Mouse (Mus musculus) retina, embryonic 14.5 days (tissue): ENCODE measurements around the gene 1700021F05Rik.

Source experiments
- DNase-seq: peaks from one replicate; pipeline ENCODE4 v3.0.0-alpha.2; 2015; ENCODE audit warnings: low spot score

Gene 1700021F05Rik

DNA sequence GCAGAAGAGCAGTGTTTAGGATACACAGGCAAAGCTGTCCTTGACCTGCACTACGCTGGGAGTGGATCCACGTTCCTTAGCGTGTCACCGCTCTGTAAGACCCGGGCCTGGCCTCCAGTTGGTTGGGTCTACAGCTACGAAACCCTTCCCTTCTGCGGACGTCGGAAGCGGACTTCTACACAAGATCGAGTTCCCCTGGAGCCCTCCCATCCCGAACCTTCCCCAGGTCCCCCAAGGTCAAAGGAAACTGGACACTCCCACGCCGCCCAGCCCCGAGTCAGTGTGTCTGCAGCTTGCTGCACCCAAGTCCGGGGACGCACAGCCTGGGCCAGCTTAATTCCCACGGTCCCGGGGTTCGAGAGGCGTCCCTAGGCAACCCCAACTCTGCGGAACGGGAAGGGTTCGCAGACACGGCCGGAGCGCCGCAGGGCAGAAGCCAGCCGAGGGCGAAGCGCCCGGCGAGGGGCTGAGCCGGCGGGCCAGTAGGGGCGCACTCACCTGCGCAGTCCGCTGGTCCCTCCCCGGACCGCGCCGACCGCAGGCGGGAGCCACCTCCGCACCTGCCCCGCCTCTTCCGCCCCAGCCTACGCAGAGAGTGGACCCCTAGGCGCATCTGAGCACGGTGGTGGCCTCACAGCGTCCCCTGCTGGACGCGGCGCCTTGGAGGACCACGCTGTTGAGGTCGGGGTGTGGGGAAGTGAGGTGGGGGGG is at the start of gene 1700021F05Rik:
TSS of gene 1700021F05Rik (minus strand) at position 553 of the 711 bp plus-strand sequence.
- DNase-seq: peak; percentile 96

GRCm38 (mm10) chr10:43588470-43589177 is 47.8 kb upstream of the 1700021F05Rik start:
- no peak for DNase-seq

DNA sequence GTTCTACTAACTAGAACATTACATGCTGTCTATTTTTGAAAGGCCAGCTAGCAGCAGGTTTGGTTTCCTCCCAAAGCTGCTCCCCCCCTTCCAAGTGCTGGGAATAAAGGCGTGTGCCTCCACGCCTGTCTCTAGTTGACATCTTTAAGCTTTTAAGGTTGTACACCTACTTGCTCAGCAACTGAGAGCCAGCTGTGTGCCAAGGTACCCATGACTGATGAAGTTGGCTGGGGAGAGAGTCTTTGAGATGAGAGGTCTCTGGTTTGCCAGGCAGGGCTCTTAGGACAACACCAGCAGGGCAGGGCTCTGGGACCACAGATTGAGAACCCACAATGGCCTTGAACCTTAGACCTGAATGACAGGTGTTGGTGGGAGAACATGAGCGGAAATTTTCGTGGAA is 43.7 kb upstream of the 1700021F05Rik start:
- DNase-seq: no peak

GRCm38 (mm10) chr10:43581260-43581659 is 40.5 kb upstream of the 1700021F05Rik start:
- DNase-seq: no peak

DNA sequence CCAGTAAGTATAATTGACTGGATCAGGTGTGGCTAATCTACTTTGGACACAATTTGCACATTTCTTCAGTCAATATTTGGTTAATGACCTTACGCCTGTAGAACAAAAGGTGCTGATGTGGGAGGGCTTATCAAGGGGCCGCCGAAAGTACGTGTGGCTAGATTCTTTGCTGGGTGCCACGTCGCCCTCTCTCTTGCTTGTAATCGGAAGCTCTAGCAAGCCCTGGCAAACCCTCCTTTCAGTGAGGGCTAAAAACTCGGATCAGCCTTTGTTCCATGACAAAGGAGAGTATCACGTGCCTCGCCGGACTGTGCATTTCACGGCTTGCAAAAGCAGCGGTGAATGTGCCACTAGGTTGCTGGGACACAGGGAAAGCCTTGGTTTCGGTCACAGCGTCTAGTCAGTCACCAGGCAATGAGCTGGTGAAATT is 39.9 kb upstream of the 1700021F05Rik start:
- DNase-seq: peak; percentile 87

- DNase-seq: peak; percentile 72
These were observed 38.8 kb upstream of the 1700021F05Rik start for GRCm38 (mm10) chr10:43579381-43580261.

GRCm38 (mm10) chr10:43578754-43579380 is 38.1 kb upstream of the 1700021F05Rik start:
- peak; percentile 87 for DNase-seq

GRCm38 (mm10) chr10:43578366-43578753 is 37.6 kb upstream of the 1700021F05Rik start:
- peak; percentile 76 for DNase-seq

GRCm38 (mm10) chr10:43577997-43578331 is 37.2 kb upstream of the 1700021F05Rik start, which contains the start of gene Cd24a:
Gene Cd24a (plus strand): TSS chr10:43578284.
- DNase-seq: peak; percentile 22

- peak; percentile 57 for DNase-seq
These were observed 36.7 kb upstream of the 1700021F05Rik start for GRCm38 (mm10) chr10:43577299-43577996.

GRCm38 (mm10) chr10:43574956-43575355 is 34.2 kb upstream of the 1700021F05Rik start:
- peak; percentile 92 for DNase-seq

GRCm38 (mm10) chr10:43574352-43574751 is 33.6 kb upstream of the 1700021F05Rik start:
- DNase-seq: no peak

- DNase-seq: no peak
These were observed 20.5 kb upstream of the 1700021F05Rik start for GRCm38 (mm10) chr10:43561311-43561710.

- DNase-seq: peak; percentile 35
These were observed 20.0 kb upstream of the 1700021F05Rik start for GRCm38 (mm10) chr10:43560765-43561164.

- DNase-seq: no peak
These were observed 18.5 kb upstream of the 1700021F05Rik start for GRCm38 (mm10) chr10:43559313-43559712.

GRCm38 (mm10) chr10:43557630-43558165 is 16.9 kb upstream of the 1700021F05Rik start:
- no peak for DNase-seq

GRCm38 (mm10) chr10:43551388-43551787 is 10.6 kb upstream of the 1700021F05Rik start:
- DNase-seq: no peak

DNA sequence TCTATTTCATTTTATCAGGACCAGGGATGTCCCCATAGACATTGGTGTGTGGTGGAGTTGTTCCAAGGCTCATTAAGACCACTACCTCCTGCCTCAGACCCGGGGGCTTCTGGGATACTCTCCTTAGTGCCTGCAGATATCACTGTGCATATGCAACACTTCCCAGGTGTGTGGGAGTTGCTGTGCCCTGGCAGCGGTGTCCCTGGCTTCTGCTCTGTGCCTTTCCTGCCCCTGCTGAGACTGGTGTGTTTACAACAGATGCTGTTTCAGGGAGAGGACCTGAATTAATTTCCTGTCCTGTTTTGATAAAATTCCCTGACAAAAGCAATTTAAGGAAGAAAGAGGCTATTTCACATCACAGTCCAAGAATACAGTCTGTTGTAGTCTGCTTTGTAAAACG is 10.1 kb upstream of the 1700021F05Rik start:
- no peak for DNase-seq

DNA sequence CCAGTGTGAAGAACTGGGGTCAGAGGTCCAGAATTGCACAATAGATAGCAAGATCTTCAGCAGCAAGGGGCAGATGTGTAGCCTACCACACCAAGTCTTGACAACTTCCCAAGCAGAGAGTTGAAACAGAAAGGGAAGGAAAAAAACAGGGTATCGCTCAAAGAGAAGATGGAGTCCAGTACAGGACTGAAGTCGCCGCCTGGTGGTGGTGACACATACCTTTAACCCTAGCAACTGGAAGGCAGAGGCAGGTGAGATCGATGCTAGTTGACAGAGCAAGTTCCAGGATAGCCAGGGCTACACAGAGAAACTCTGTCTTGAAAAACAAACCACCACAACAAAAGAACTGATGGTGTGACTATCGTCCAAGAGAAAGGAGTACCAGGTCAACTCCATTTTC is 8.6 kb upstream of the 1700021F05Rik start:
- DNase-seq: peak; percentile 15

GRCm38 (mm10) chr10:43541153-43541544 is 355 bp upstream of the 1700021F05Rik start:
- DNase-seq: no peak

DNA sequence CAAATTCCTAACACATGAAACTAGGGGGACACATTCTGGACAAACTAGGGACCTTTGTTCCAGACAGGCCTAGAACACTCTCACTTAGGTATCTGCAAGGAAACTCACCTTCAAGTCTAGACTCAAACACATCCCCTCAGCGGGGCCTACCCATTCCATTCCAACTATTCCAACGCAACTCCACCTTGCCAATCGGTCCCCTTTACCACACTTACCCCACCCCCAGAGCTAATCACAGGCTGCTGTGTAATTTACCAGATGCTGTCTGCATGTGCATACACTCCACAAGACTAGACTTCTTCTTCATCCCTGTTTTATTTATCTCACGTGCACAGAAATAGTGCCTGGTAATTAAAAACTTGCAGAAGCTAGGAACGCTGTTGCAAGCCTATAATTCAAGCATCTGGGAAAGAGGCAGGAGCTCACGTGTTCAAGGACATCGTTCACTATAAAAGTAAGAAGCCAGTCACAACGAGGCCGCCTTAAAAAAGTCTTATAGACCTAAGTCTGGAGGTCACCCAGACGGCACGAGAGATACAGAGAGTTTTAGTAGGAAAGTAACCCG is 966 bp downstream of the 1700021F05Rik start:
- DNase-seq: no peak
